Mouse (Mus musculus) small intestine, adult 2 months (tissue): ENCODE results near the gene Gsdma.

ENCODE experiments used
- CTCF ChIP-seq: fragments of 200-500 bp; IDR thresholded peaks from 2 replicates; pipeline ENCODE4 v1.5.1; 2012; ENCODE audit warnings: low read depth, mild to moderate bottlenecking, control low read depth, inconsistent platforms, low read length, moderate library complexity, mixed read lengths; ENCODE audit not compliant: insufficient replicate concordance, insufficient read length; ENCODE audit errors: extremely low read depth
- POLR2A ChIP-seq: fragments of 200-500 bp; IDR thresholded peaks from 2 replicates; pipeline ENCODE4 v1.6.1; 2012; ENCODE audit warnings: low read depth, mild to moderate bottlenecking, control low read depth, inconsistent platforms, low read length, moderate library complexity

DNA sequence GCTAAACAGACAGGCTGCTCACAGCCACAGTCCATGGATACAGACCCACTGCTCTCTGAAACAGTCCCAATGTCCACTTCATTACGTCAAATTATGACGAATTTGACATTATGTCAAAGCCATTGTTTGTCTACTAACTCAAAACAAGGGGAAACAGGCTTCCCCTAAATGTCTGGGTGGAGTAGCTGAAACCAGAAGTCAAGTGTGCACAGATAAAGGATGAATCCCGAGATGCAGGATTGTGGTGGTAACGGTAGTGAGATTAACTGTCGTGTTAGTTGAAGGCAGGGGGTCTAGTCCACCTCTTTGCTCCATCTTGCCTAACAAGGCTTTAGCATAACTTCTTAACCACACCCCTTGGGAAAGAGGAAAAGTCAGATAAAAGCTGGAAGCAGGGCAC is 8.3 kb downstream of the Gsdma start:
- TF ChIP-seq POLR2A (no peak), CTCF (no peak)
